Comparison of ENCODE assay signal across 27 mouse cellular contexts in genomic region chr17:31590846-31591245, GRCm38 (mm10). TPM values are rescaled to one million over a fixed set of nuclear protein-coding genes. Genes with fewer than 3 reads are reported as not detected.
A peak's percentile ranks its signal among the peaks of the same experiment; 100 is the strongest.
DNase-seq lines count a peak whose midpoint lies in the region; ATAC-seq lines count a peak whose summit lies in the region.
"Had no signal": no experiment of that assay in that cellular context is flagged by ENCODE, and none has a peak within 500 bp of the region (broad histone marks: within the 10 kb centered on the region; RNA-seq: fewer than 3 reads in every experiment).

No protein-coding gene starts in this region.

- no peak overlapping the region for H3K4me2 ChIP-seq in embryonic facial prominence, embryonic 13.5 days
- H3K4me2 ChIP-seq: embryonic facial prominence, embryonic 12.5 days; forebrain, embryonic 12.5 days; heart, embryonic 11.5 days; heart, embryonic 15.5 days; hindbrain, embryonic 14.5 days; intestine, embryonic 15.5 days had no signal

- no peaks in the 10 kb centered on the region for H3K9me3 ChIP-seq in embryonic facial prominence, embryonic 13.5 days
- no peaks in the 10 kb centered on the region for H3K9me3 ChIP-seq in embryonic facial prominence, embryonic 10.5 days
- H3K9me3 ChIP-seq: embryonic facial prominence, embryonic 12.5 days; forebrain, embryonic 12.5 days; G1E; heart, embryonic 15.5 days; hindbrain, embryonic 10.5 days; intestine, embryonic 15.5 days had no signal

- no peak overlapping the region for H3K27ac ChIP-seq in embryonic facial prominence, embryonic 13.5 days
- H3K27ac ChIP-seq in embryonic facial prominence, embryonic 10.5 days (replicated peaks): no peak overlapping the region
- H3K27ac ChIP-seq: embryonic facial prominence, embryonic 12.5 days; forebrain, embryonic 12.5 days; heart, embryonic 15.5 days; hindbrain, embryonic 10.5 days; hindbrain, embryonic 14.5 days; intestine, embryonic 15.5 days had no signal

- H3K4me1 ChIP-seq in embryonic facial prominence, embryonic 13.5 days: no peaks in the 10 kb centered on the region
- H3K4me1 ChIP-seq in embryonic facial prominence, embryonic 10.5 days: peaks cover 3% of the 10 kb centered on the region; the same call in 1 of the 2 replicates
- H3K4me1 ChIP-seq: embryonic facial prominence, embryonic 12.5 days; forebrain, embryonic 12.5 days; intestine, embryonic 15.5 days had no signal

- no peak overlapping the region for H3K4me3 ChIP-seq in embryonic facial prominence, embryonic 13.5 days
- no peak overlapping the region for H3K4me3 ChIP-seq in embryonic facial prominence, embryonic 10.5 days
- H3K4me3 ChIP-seq: embryonic facial prominence, embryonic 12.5 days; forebrain, embryonic 12.5 days; heart, embryonic 15.5 days; hindbrain, embryonic 10.5 days; intestine, embryonic 15.5 days had no signal

- 76% methylated on average over 11 of the region's 11 CpGs for WGBS in embryonic facial prominence, embryonic 13.5 days
- 83% methylated on average over 11 of the region's 11 CpGs for WGBS in embryonic facial prominence, embryonic 10.5 days

- H3K36me3 ChIP-seq in embryonic facial prominence, embryonic 13.5 days: peaks cover 58% of the 10 kb centered on the region
- peaks cover 64% of the 10 kb centered on the region for H3K36me3 ChIP-seq in embryonic facial prominence, embryonic 10.5 days (replicated peaks)

- DNase-seq in embryonic facial prominence, embryonic 10.5 days (ENCODE audit: low spot score): no peak
- peak; percentile 62 for DNase-seq in kidney, adult 9 months
- no peak for DNase-seq in kidney, postnatal 10 days
- peak; percentile 59 for DNase-seq in ES-CJ7 (ENCODE audit: low read depth, low spot score)
- DNase-seq in urinary bladder, postnatal 14 days (ENCODE audit: low spot score): no peak
- DNase-seq: adrenal gland, adult 2 months; adrenal gland, postnatal 25 days; B cell, adult 2 months; cerebellum, adult 2 months; cerebellum, postnatal 10 days; embryo, embryonic 11 days; gastrocnemius, postnatal 10 days; heart, adult 18-20 months; heart, postnatal 14 days had no signal

- ATAC-seq in embryonic facial prominence, embryonic 13.5 days (ENCODE audit: insufficient number of reproducible peaks, insufficient read depth, low FRiP score, low TSS enrichment, low read depth): no peak
- ATAC-seq in megakaryocyte, adult 5-6 weeks (ENCODE audit: poor library complexity, severe bottlenecking): no peak
- ATAC-seq: activated CD4-positive, CD25-positive, alpha-beta regulatory T cell, adult 4 months; CD4-positive, CD25-positive, alpha-beta regulatory T cell, adult 4 months; forebrain, embryonic 16.5 days; intestine, embryonic 15.5 days had no signal

- no peaks in the 10 kb centered on the region for H3K27me3 ChIP-seq in embryonic facial prominence, embryonic 13.5 days
- no peaks in the 10 kb centered on the region for H3K27me3 ChIP-seq in embryonic facial prominence, embryonic 10.5 days (replicated peaks; ENCODE audit: low read depth, poor library complexity, severe bottlenecking)
- H3K27me3 ChIP-seq: embryonic facial prominence, embryonic 12.5 days; forebrain, embryonic 12.5 days; heart, embryonic 15.5 days; intestine, embryonic 15.5 days had no signal

- H3K9ac ChIP-seq in embryonic facial prominence, embryonic 13.5 days: 0 out of 2 replicates have a peak overlapping the region, but pooled peaks have one; percentile 4
- H3K9ac ChIP-seq: embryonic facial prominence, embryonic 12.5 days; forebrain, embryonic 12.5 days; heart, embryonic 15.5 days; hindbrain, embryonic 14.5 days; intestine, embryonic 15.5 days had no signal

RNA-seq across cellular contexts. Expression of gene Pknox1, which starts 26.3 kb away (rescaled TPM):
- polyA plus RNA-seq in embryonic facial prominence, embryonic 13.5 days (2015; fragmentation: Nextera tagmentation; extraction: Ambion mirVana): 26.5 and 27.8 TPM in 2 replicates
- polyA plus RNA-seq in embryonic facial prominence, embryonic 10.5 days (2016; fragmentation: Nextera tagmentation; extraction: Ambion mirVana): 22.9 and 25.1 TPM in 2 replicates
- total RNA-seq in megakaryocyte, adult 5-6 weeks (2015): 19.5 and 20.8 TPM in 2 replicates
- total RNA-seq in megakaryocyte, adult 5-6 weeks (2017): 24.7 and 33.1 TPM in 2 replicates

RNA-seq across cellular contexts. Expression of gene Cbs, which starts 46.2 kb away (rescaled TPM):
- polyA plus RNA-seq in embryonic facial prominence, embryonic 13.5 days (2015; fragmentation: Nextera tagmentation; extraction: Ambion mirVana): 2.9 and 4.3 TPM in 2 replicates
- polyA plus RNA-seq in embryonic facial prominence, embryonic 10.5 days (2016; fragmentation: Nextera tagmentation; extraction: Ambion mirVana): 2.5 and 2.8 TPM in 2 replicates
- total RNA-seq in megakaryocyte, adult 5-6 weeks (2015): not detected in 2 replicates
- not detected in 2 replicates for total RNA-seq in megakaryocyte, adult 5-6 weeks (2017)
- polyA plus RNA-seq: G1E had no signal

Comparison
In these comparisons a context has a peak if more than half of its experiments do, and no peak if none do; other contexts are left out.
1. DNase-seq: peak in kidney, adult 9 months (single experiment) and ES-CJ7 (single experiment); none in embryonic facial prominence, embryonic 10.5 days (single experiment), kidney, postnatal 10 days (single experiment) and urinary bladder, postnatal 14 days (single experiment).